Mouse (Mus musculus) hindbrain, postnatal 0 days (tissue): ENCODE measurements around the gene Zfp977. TPM values are rescaled to one million over a fixed set of nuclear protein-coding genes. Genes with fewer than 3 reads are reported as not detected.
"Not testable (repeated sequence)": the region's sequence is repeated elsewhere in the genome, so short reads cannot be mapped to it uniquely, and the experiment has no call there.

Experiments
- ATAC-seq: fragments of 200-750 bp; cut with Nextera tagmentation; 2 replicates; pipeline ENCODE4 v1.8.0; 2017; ENCODE audit warnings: mild to moderate bottlenecking, moderate TSS enrichment, moderate library complexity
- DNase-seq: peaks from one replicate; pipeline ENCODE4 v3.0.0-alpha.2; 2015; ENCODE audit warnings: low spot score
- H3K27ac ChIP-seq: fragments of 300-500 bp; sonication (generic); 2 replicates; pipeline ENCODE4 v1.5.1; 2014; ENCODE audit warnings: mild to moderate bottlenecking
- H3K27me3 ChIP-seq: fragments of 300-500 bp; sonication (generic); 2 replicates; pipeline ENCODE4 v1.6.1; 2014; ENCODE audit warnings: low read length, mixed read lengths; ENCODE audit not compliant: insufficient read depth
- H3K36me3 ChIP-seq: fragments of 300-500 bp; sonication (generic); 2 replicates; pipeline ENCODE4 v1.6.1; 2014; ENCODE audit warnings: low read length, mixed read lengths; ENCODE audit not compliant: insufficient read depth
- H3K4me1 ChIP-seq: fragments of 300-500 bp; sonication (generic); 2 replicates; pipeline ENCODE4 v1.6.1; 2014; ENCODE audit warnings: antibody characterized with exemption, low read length, mixed read lengths; ENCODE audit not compliant: insufficient read depth
- H3K4me2 ChIP-seq: fragments of 300-500 bp; sonication (generic); 2 replicates; pipeline ENCODE4 v1.6.1; 2014; ENCODE audit warnings: low read depth, mild to moderate bottlenecking, low read length, moderate library complexity, mixed read lengths
- H3K4me3 ChIP-seq: fragments of 300-500 bp; sonication (generic); 2 replicates; pipeline ENCODE4 v1.5.1; 2014; ENCODE audit warnings: low read length
- H3K9ac ChIP-seq: fragments of 300-500 bp; sonication (generic); replicated peaks from 2 replicates; pipeline ENCODE4 v1.6.1; 2014; ENCODE audit warnings: mild to moderate bottlenecking, low read length, moderate library complexity, mixed read lengths
- H3K9me3 ChIP-seq: fragments of 300-500 bp; sonication (generic); 2 replicates; pipeline ENCODE4 v1.6.1; 2016; ENCODE audit warnings: low read length, mixed read lengths
- CTCF ChIP-seq: IDR thresholded peaks from 2 replicates; pipeline ENCODE4 v1.5.1; 2016; ENCODE audit warnings: antibody characterized with exemption, control low read depth, low read depth
- WGBS: fragments of 180-500 bp; shearing (Covaris S2); extraction: QIAGEN DNeasy Blood & Tissue Kit; methylation state at CpG from one replicate; pipeline ENCODE4 v1.1.7; 2014; 5-methylcytosine and 5-hydroxymethylcytosine counted together
- microRNA-seq, 2 experiments: library from miRNA; unstranded; fragments of <30 nt; microRNA quantifications; one replicate each; pipeline ENCODE4; 2016
- polyA plus RNA-seq: library from polyadenylated mRNA; unstranded; fragments of >200 nt; fragmentation: Nextera tagmentation; extraction: Ambion mirVana; gene quantifications from 2 replicates; pipeline ENCODE4 v1.2.1, GENCODE M21; 2015
- total RNA-seq: library from RNA; depleted of rRNA; stranded (reverse); fragments of >200 nt; gene quantifications from 2 replicates; pipeline ENCODE4 v1.2.3, GENCODE M21; 2014; rRNA removed

The Zfp977 gene
- 0.31 and 3.3 TPM in 2 replicates for total RNA-seq
- polyA plus RNA-seq = 1.0 and 1.3 TPM in 2 replicates

DNA sequence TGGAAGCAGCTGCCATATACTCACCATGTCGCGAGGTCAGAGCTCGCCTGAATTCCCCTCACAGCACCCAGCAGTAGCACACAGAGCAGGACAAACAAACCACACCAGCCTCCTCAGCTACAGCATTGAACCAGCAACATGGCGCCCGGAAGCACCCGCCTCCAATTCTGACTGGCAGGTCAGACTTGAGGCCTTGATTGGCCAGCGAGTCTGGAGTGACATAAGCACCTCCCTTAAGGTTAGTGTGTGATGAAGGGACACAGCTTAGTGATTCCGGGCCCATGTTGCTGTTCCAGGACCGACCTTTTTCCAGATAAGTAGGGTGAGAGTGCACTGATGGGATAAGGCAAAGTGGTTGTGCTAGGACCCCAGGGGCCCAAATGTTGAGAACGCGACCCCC is at the start of gene Zfp977:
TSS of gene Zfp977 (minus strand) at position 135 of the 400 bp plus-strand sequence.
- not testable (repeated sequence) for DNase-seq, H3K9ac ChIP-seq, H3K4me1 ChIP-seq, ATAC-seq, H3K27me3 ChIP-seq, H3K27ac ChIP-seq, H3K4me3 ChIP-seq, H3K36me3 ChIP-seq, H3K9me3 ChIP-seq, H3K4me2 ChIP-seq
- WGBS = 90% methylated on average over 11 of the region's 11 CpGs

DNA sequence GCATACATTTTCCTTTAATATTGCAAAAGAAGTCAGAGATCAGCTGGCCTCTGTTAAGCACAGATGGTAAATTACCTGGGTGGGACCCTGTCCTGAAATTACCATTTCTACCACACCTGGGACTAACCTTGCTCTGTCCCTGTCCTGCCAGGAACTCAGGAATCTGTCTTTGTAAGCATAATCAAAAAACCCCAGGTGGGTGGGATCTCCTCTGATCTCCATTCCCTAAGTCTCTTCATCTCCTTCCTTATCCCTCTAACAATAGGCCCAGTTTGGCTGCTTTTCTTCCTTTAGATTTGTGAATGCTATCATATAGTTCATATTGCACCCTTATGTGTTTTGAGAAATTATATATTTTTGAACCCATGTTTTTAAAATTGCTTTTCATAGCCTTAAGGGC is 38.7 kb upstream of the Zfp977 start:
- H3K36me3 ChIP-seq, ATAC-seq, H3K9me3 ChIP-seq, H3K9ac ChIP-seq, H3K4me1 ChIP-seq, H3K4me2 ChIP-seq, H3K27me3 ChIP-seq, H3K27ac ChIP-seq, H3K4me3 ChIP-seq, DNase-seq: not testable (repeated sequence)

DNA sequence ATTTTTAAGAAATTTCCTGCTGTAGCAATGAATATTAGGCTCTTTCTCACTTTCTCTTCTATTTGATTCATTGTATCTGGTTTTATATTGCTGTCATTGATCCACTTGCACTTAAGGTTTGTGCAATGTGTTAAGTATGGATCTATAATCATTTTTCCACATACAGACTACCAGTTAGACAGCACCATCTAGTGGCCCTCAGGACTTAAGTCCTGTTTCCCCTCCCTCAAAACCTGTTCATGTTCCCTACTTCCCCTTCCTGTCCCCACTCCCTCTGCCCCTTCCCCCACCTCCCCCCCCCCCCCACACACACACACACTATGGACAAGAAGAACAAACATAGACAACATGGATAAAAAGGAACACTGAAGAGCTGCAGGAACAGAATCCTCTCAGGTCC is 3.3 kb upstream of the Zfp977 start:
- not testable (repeated sequence) for H3K27ac ChIP-seq, H3K4me2 ChIP-seq, H3K4me3 ChIP-seq, H3K4me1 ChIP-seq, H3K9ac ChIP-seq, H3K27me3 ChIP-seq, ATAC-seq, DNase-seq, H3K36me3 ChIP-seq
- H3K9me3 ChIP-seq = peaks cover 13% of the 10 kb centered on the region; the same call in 1 of the 2 replicates

DNA sequence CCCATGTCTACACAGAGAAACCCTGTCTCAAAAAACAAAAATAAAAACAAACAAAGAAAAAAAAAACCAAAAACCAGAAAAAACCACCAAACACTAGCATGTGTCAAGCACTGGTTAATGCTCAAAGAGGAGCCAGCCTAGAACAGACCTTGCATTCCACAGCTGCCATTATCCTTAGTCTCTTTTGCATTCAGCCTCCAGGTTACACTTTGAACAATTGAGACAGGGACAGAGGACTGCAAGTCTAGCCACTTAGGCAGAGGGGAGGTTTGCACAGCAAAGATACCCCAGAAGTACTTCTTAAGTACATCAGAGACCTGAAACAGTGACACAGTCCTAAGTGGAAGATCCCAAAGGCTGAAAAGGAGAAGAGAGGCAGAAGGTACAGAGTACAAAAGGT is 1.0 kb downstream of the Zfp977 start:
- H3K4me3 ChIP-seq, ATAC-seq, H3K9ac ChIP-seq, DNase-seq, H3K27me3 ChIP-seq, H3K4me1 ChIP-seq, H3K36me3 ChIP-seq, H3K27ac ChIP-seq, H3K4me2 ChIP-seq: not testable (repeated sequence)
- peaks cover 17% of the 10 kb centered on the region for H3K9me3 ChIP-seq

DNA sequence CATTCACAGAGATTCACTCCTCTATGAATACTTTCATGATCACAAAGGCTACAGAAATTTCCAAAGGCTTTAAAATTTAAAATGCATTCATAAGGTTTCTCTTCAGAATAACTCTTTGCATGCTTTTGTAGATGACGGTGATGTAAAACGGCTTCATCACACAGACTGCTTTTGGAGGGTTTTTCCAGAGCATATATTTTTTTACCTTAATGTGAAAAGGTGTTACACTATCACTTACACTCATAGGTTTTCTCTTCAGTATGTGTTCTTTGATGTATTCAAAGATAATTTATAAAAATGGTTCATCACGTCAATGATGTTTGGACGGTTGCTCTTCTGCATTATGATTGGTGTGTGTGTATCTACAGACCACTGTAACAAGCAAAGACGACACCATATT is 13.9 kb downstream of the Zfp977 start, which contains the start of gene Gm21028:
TSS of gene Gm21028 (minus strand) at position 101 of the 400 bp plus-strand sequence.
- H3K9ac ChIP-seq = no peak within 1 kb of the TSS
- H3K27ac ChIP-seq = no peak within 1 kb of the TSS
- no peaks in the 10 kb centered on the region for H3K27me3 ChIP-seq
- H3K4me3 ChIP-seq = no peak within 1 kb of the TSS
- 94% methylated on average over 5 of the region's 5 CpGs for WGBS
- no peaks in the 10 kb centered on the region for H3K4me1 ChIP-seq
- no peak for DNase-seq
- TF ChIP-seq CTCF = no peak
- H3K9me3 ChIP-seq = peaks cover 30% of the 10 kb centered on the region
- ATAC-seq = no peak
- H3K36me3 ChIP-seq = no peaks in the 10 kb centered on the region
- H3K4me2 ChIP-seq = no peak within 1 kb of the TSS

DNA sequence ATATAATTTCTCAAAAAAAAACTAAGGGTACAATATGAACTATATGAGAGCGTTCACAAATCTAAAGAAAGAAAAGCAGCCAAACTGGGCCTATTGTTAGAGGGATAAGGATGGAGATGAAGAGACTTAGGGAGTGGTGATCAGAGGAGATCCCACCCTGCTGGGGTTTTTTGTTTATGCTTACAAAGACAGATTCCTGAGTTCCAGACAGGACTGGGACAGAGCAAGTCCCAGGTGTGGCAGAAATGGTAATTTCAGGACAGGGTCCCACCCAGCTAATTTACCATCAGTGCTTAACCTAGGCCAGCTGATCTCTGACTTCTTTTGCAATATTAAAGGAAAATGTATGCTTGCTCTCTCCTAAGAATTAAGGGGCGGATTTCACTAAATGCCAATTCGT is 40.6 kb downstream of the Zfp977 start:
- H3K4me2 ChIP-seq = no peak overlapping the region
- no peak overlapping the region for H3K9ac ChIP-seq
- no peak for TF ChIP-seq CTCF
- no peaks in the 10 kb centered on the region for H3K4me1 ChIP-seq
- H3K27ac ChIP-seq = no peak overlapping the region
- no peaks in the 10 kb centered on the region for H3K36me3 ChIP-seq
- ATAC-seq (no peak), DNase-seq (no peak)
- WGBS = 69% methylated on average over 3 of the region's 3 CpGs
- 0 out of 2 replicates have a peak, but pooled peaks cover under 1% of the 10 kb centered on the region for H3K9me3 ChIP-seq
- H3K4me3 ChIP-seq = no peak overlapping the region
- no peaks in the 10 kb centered on the region for H3K27me3 ChIP-seq

Small RNA genes lying within 50 kb of the gene (microRNA-seq; reads per million reads assigned to microRNA genes)
- gene Gm24938 = 0 reads per million in 2 experiments

Other genes with a start within 250 kb of the Zfp977 start
- not detected in 2 replicates for gene 4933421I07Rik, start 144.4 kb downstream of the Zfp977 start, total RNA-seq
- not detected in 2 replicates for gene 4933421I07Rik, start 144.4 kb downstream of the Zfp977 start, polyA plus RNA-seq
- gene Zfp141, start 86.8 kb downstream of the Zfp977 start, total RNA-seq = 12.6 and 15.2 TPM in 2 replicates
- 6.7 and 8.1 TPM in 2 replicates for gene Zfp141, start 86.8 kb downstream of the Zfp977 start, polyA plus RNA-seq
- not detected in 2 replicates for gene Gm21028, start 14.0 kb downstream of the Zfp977 start, total RNA-seq
- not detected in 2 replicates for gene Gm21028, start 14.0 kb downstream of the Zfp977 start, polyA plus RNA-seq
- 0.50 and 1.2 TPM in 2 replicates for gene Zfp976, start 50.0 kb upstream of the Zfp977 start, total RNA-seq
- gene Zfp976, start 50.0 kb upstream of the Zfp977 start, polyA plus RNA-seq = 2.0 TPM in 2 replicates
- gene Zfp975, start 100.2 kb upstream of the Zfp977 start, total RNA-seq = 0.68 and 1.6 TPM in 2 replicates
- 5.1 and 5.7 TPM in 2 replicates for gene Zfp975, start 100.2 kb upstream of the Zfp977 start, polyA plus RNA-seq
- not detected in 2 replicates for gene Gm17067, start 134.5 kb upstream of the Zfp977 start, total RNA-seq
- gene Gm17067, start 134.5 kb upstream of the Zfp977 start, polyA plus RNA-seq = not detected in 2 replicates
- not detected in 2 replicates for gene Vmn2r62, start 201.0 kb upstream of the Zfp977 start, total RNA-seq
- not detected in 2 replicates for gene Vmn2r62, start 201.0 kb upstream of the Zfp977 start, polyA plus RNA-seq